Mouse (Mus musculus): ENCODE measurements around the gene Bglap2. TPM values are rescaled to one million over a fixed set of nuclear protein-coding genes. Genes with fewer than 3 reads are reported as not detected.

Gene Bglap2
- polyA plus RNA-seq (2012; rRNA removed): 0.81 TPM in 1 of 2 replicates, not detected in the other

DNA sequence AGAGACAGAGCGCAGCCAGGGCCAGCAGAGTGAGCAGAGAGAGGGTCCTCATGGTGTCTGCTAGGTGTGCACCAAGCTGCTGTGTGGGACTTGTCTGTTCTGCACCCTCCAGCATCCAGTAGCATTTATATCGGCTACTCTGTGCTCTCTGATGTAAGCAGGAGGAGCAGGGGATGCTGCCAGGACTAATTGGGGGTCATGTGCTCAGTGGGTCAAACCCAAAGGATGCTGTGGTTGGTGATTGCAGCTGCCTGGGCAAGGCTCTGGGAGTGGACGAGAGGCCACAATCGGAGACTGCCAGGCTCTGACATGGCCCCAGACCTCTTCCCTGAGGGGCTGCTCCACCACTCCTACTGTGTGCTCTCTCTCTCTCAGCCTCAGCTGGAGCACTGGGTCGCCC lies at the start of gene Bglap2:
Bglap2 (minus strand) TSS at position 101 of the 400 bp plus-strand sequence.

GRCm38 (mm10) chr3:88424605-88425329 lies 46.3 kb upstream of the Bglap2 start, which contains the start of gene Slc25a44:
Gene Slc25a44, minus strand, starts transcription at chr3:88425139.

GRCm38 (mm10) chr3:88409741-88410644 lies 31.5 kb upstream of the Bglap2 start, which contains the start of gene Pmf1:
Gene Pmf1, minus strand, starts transcription at chr3:88410331.

DNA sequence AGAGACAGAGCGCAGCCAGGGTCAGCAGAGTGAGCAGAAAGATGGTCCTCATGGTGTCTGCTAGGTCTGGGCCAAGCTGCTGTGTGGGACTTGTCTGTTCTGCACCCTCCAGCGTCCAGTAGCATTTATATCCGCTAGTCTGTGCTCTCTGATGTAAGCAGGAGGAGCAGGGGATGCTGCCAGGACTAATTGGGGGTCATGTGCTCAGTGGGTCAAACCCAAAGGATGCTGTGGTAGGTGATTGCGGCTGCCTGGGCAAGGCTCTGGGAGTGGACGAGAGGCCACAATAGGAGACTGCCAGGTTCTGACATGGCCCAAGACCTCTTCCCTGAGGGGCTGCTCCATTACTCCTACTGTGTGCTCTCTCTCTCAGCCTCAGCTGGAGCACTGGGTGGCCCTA lies 5.9 kb upstream of the Bglap2 start, which contains the start of gene Bglap:
Bglap (minus strand) TSS at position 101 of the 400 bp plus-strand sequence.

GRCm38 (mm10) chr3:88372643-88373042 lies 5.9 kb downstream of the Bglap2 start, which contains the start of gene Bglap3:
Gene Bglap3, minus strand, starts transcription at chr3:88372743.

DNA sequence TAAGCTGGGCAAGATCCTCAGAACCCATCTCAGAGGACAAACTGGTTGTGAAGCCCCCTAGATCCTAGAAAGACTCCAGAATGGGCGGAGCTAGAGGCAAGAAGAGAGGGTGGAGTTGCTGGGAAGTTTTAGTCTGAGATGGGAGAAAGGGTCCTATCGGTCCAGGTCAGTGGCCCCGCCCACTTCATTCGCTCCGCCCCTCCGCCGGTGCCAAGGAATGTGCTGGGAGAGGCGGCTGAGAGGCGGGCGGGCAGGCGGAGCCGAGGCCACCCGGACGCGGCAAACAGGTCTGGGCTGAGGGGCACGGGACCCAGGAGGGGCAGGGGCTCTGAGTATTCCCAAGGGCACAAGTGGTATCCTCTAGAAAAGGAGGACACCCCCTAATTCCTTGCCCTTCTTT lies 14.2 kb downstream of the Bglap2 start, which contains the start of gene Paqr6:
Paqr6 (plus strand) TSS at position 248 of the 400 bp plus-strand sequence.

DNA sequence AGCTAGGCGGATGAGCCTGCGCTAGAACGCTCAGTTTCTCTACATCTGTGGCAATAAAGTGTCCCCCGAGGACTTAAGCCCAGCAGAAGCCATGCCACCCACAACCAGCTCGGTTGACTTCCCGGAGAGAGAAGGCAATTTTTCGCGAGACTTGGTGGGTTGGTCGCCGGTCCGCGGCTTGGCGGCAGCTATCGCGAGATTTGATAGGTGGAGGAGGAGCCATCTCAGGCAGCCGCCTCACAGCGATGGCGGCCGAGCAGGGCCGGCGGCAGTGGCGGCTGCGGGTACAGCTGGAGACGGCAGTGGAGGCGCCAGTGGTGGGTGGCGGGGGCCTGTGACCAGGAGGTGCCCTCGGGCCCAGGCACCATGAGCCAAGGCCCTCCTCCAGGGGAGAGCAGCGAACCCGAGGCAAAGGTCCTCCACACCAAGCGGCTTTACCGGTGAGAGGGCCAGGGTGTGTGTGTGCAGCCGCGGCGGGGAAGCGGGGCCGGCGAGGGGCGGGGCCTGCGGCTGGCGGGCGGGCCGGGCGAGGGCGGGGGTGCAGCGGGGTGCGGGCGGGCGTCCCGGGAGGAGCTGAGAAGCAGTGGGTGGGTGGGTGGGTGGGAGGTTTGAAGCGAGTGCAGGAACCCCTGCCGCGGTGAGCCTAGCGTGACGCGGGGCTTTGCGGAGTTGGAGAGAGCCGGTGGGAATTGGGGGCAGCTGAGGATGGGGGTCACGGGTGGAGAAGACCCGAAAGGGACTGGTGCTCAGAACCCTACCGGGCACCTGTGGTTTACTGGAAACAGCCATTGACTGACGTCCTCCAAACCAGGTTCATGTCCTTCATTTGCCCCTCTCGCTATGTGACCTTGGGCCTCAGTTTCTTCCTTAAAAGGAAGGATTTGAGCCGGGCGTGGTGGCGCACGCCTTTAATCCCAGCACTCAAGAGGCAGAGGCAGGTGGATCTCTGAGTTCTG lies 42.2 kb downstream of the Bglap2 start, which contains the start of the genes Tmem79 and Smg5:
Tmem79 (minus strand) TSS at position 91 of the 956 bp plus-strand sequence.
Smg5 (plus strand) TSS at position 203 of the 956 bp plus-strand sequence.

Other genes starting within 250 kb of the Bglap2 start
- gene Mef2d, start 236.3 kb downstream of the Bglap2 start, polyA plus RNA-seq (2012; rRNA removed): 46.1 and 48.3 TPM in 2 replicates
- gene Rhbg, start 124.0 kb downstream of the Bglap2 start, polyA plus RNA-seq (2012; rRNA removed): 0.27 and 0.95 TPM in 2 replicates
- 0.09 and 0.23 TPM in 2 replicates for gene Gm38392, start 91.5 kb downstream of the Bglap2 start, polyA plus RNA-seq (2012; rRNA removed)
- gene Tsacc, start 81.7 kb downstream of the Bglap2 start, polyA plus RNA-seq (2012; rRNA removed): 5.3 and 6.7 TPM in 2 replicates
- gene Cct3, start 81.6 kb downstream of the Bglap2 start, polyA plus RNA-seq (2012; rRNA removed): 345 and 353 TPM in 2 replicates
- gene Glmp, start 53.7 kb downstream of the Bglap2 start, polyA plus RNA-seq (2012; rRNA removed): 62.5 and 76.0 TPM in 2 replicates
- 1.3 and 2.0 TPM in 2 replicates for gene Tmem79, start 42.6 kb downstream of the Bglap2 start, polyA plus RNA-seq (2012; rRNA removed)
- 111 and 121 TPM in 2 replicates for gene Smg5, start 42.4 kb downstream of the Bglap2 start, polyA plus RNA-seq (2012; rRNA removed)
- 1.6 and 4.0 TPM in 2 replicates for gene Paqr6, start 14.1 kb downstream of the Bglap2 start, polyA plus RNA-seq (2012; rRNA removed)
- gene Bglap3, start 6.0 kb downstream of the Bglap2 start, polyA plus RNA-seq (2012; rRNA removed): 0.17 and 0.18 TPM in 2 replicates
- gene Bglap, start 5.8 kb upstream of the Bglap2 start, polyA plus RNA-seq (2012; rRNA removed): 0.55 and 1.6 TPM in 2 replicates
- gene Pmf1, start 31.6 kb upstream of the Bglap2 start, polyA plus RNA-seq (2012; rRNA removed): 56.6 and 58.5 TPM in 2 replicates
- 32.4 and 34.5 TPM in 2 replicates for gene Slc25a44, start 46.4 kb upstream of the Bglap2 start, polyA plus RNA-seq (2012; rRNA removed)
- 41.8 and 44.4 TPM in 2 replicates for gene Sema4a, start 82.5 kb upstream of the Bglap2 start, polyA plus RNA-seq (2012; rRNA removed)
- gene Lmna, start 131.3 kb upstream of the Bglap2 start, polyA plus RNA-seq (2012; rRNA removed): 27.8 and 62.3 TPM in 2 replicates
- gene Mex3a, start 153.7 kb upstream of the Bglap2 start, polyA plus RNA-seq (2012; rRNA removed): 81.4 and 92.2 TPM in 2 replicates
- gene Rab25, start 169.6 kb upstream of the Bglap2 start, polyA plus RNA-seq (2012; rRNA removed): 0.61 and 4.2 TPM in 2 replicates
- gene Lamtor2, start 174.4 kb upstream of the Bglap2 start, polyA plus RNA-seq (2012; rRNA removed): 141 and 144 TPM in 2 replicates
- 102 and 104 TPM in 2 replicates for gene Ubqln4, start 175.1 kb upstream of the Bglap2 start, polyA plus RNA-seq (2012; rRNA removed)
- gene Ssr2, start 197.2 kb upstream of the Bglap2 start, polyA plus RNA-seq (2012; rRNA removed): 182 and 228 TPM in 2 replicates
- 119 TPM in 2 replicates for gene Arhgef2, start 227.3 kb upstream of the Bglap2 start, polyA plus RNA-seq (2012; rRNA removed)